Mouse (Mus musculus) activated CD4-positive, CD25-positive, alpha-beta regulatory T cell, adult 4 months (primary cell): Measurements from ENCODE around the gene Tarsl2. TPM values are rescaled to one million over a fixed set of nuclear protein-coding genes. Genes with fewer than 3 reads are reported as not detected.

Source experiments
- ATAC-seq: one replicate; pipeline ENCODE4 v1.8.0; 2017
- polyA plus RNA-seq, 2 experiments: library from polyadenylated mRNA; unstranded; fragments of 100-300 nt; shearing (Covaris generic); gene quantifications; one replicate each; pipeline ENCODE4 v1.2.1; 2017

Tarsl2 gene
- 1 to 10 TPM; 1.9 to 4.1 TPM for polyA plus RNA-seq

DNA sequence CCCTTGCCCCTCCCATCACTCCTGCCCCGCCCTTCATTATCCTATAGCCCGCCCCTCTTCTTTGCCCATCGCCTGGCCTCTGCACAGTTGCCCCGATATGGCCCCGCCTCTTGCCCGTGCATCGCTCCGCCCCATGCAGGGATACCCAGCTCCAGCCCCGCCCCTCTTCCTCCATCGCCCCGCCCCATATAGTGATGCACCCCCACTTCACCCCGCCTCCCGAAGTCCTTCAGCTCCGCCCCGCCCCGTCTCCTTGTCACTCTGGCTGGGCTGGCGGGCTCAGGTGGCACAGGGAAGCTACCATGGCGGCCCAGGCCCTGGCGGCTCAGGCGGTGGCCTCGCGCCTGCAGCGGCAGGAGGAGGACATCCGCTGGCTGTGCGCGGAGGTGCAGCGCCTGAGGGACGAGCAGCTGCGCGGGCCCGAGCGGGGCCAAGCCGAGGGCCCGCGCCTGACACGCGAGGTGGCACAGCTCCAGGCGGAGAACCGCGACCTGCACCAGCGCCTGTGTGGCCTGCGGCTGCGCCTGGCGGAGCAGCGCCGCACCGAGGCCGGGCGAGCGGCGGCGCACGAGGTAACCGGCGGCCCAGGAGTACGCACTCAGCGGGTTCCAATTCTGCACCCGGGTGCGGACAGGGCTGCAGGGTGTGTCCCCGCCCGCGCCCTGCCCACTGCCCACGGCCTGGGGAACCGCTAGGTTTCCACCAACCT, at the start of gene Tarsl2:
Gene Tarsl2 (plus strand): TSS at position 256 of the 709 bp plus-strand sequence.
- ATAC-seq = peak; percentile 88

DNA sequence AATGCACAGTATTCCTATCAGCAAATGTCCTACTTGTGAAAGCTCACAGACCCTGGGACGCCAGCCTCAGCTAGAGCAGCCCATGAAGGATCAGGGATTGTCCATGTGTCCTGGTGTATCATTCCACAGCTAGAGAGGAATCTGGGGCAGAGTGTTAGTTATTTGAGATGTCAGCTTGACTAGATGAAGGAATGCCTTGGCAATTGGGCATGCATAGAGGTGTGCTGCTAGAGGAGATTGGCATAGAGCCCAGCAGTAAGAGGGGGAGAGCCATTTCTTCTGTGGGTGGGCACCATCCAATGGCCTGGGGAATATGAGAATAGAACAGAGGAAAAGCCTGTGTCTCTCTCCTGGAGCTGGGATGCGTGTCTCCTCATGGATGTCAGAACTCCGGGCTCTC, 38.6 kb upstream of the Tarsl2 start:
- ATAC-seq = no peak

DNA sequence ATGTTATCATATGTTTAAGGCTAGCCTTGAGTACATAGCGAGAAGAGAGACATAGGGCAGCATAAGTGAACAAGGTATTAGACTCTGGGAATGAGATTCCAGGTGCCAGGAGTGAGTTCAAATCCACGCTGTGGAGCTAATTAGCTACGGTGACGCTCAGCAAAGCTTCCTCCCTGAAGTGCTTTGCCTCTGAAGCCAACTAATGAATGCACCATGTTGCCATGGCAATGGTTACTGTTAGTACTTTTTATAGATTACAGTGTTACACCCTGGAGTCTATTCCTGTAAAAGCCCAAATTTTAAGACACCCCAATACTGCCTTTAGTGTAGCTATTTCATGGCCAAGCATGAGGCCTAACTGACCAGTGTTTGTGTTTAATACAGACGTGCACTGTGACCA, 37.7 kb upstream of the Tarsl2 start:
- ATAC-seq = no peak

- ATAC-seq = no peak
Measured at GRCm38 (mm10) chr7:65610171-65610570, 34.5 kb upstream of the Tarsl2 start.

GRCm38 (mm10) chr7:65610673-65611072, 34.0 kb upstream of the Tarsl2 start:
- no peak for ATAC-seq

DNA sequence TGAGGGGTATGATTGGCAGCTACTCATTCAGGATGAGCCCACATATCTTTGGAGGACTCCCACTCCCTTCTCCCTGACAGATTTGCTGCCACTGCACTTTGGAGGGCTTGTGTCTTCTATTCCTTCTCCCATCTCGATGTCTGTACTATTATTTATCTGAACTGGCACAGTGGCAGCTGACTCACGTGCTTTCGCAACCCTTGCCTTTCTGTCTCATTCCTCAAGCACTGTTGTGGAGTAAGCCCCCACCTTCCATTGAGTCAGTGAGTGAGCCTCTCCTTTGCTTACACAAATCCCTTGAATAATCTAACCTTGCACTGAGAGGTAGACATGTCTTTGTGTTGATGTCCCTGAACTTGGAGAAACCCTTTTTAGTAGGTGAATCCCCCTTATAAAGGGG, 33.4 kb upstream of the Tarsl2 start:
- ATAC-seq = no peak

DNA sequence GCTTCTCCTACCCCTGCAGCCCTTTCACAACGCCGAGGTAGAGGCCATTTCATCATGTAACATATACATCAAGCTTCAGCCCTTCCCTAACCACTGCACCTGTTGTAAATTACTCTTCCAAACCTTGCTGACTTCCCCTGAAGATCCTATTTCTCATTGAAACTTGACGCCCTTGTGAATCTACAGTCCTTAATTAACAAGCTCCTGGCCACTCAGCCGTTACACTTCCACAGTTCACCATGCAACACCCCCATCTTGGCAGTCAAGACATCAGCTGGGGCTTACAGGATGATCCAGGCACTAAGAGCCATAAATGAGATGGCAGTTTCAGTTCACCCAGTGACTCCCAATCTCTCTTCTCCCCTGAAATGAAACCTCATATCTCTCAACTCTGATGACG, 31.0 kb upstream of the Tarsl2 start:
- no peak for ATAC-seq

DNA sequence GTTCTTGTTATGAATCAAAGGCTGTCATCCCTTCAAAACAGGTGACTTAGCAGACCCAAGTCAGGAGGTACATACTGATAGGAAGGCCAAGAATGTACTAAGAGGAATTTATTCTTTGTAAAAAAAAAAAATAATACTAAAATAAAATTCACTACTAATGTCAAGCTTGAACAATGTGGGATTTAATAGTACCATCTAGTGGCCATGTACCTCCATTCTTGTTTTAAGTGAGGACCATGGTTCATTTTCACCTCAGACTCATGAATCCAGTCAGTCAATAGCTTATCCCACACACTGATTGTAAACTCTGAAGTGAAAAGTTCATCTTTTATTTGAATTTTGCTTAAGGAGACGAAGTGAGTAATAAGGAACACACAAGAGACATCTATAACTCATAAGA, 25.9 kb upstream of the Tarsl2 start:
- no peak for ATAC-seq

- no peak for ATAC-seq
Measured at GRCm38 (mm10) chr7:65620746-65621145, 24.0 kb upstream of the Tarsl2 start.

DNA sequence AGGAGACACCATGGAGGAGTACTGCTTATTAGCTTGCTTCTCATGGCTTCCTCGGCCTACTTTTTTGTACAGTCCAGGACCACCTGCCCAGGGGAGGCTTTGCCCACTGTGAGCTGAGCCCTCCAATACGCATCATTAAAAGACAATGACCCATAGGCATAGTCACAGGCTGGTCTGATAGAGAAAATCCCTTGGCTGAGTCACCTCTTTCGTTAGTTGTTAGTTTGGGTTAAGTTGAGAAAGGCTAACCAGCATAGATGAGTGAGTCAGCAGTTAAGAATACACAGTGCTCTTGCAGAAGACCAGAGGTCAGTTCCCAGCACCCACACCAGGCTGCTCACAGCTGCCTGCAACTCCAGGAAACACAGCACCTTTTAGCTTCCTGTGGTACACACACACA, 21.4 kb upstream of the Tarsl2 start:
- no peak for ATAC-seq

DNA sequence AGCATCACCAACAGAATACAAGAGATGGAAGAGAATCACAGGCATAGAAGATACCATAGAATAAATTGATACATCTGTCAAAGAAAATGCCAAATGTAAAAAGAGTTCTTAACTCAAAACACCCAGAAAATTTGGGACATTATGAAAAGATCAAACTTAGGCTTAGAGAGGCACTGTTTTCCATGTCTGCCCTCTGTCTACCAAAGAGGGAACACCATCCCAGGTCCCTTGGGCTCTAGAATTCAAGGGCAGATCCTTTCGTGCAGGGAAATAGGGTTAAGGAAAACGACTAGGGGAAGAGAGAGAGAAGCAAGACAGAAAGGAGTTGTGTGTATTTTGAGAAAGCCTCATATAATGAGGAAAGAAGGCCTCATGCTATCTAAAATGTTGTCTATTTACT, 19.2 kb upstream of the Tarsl2 start:
- ATAC-seq = no peak

DNA sequence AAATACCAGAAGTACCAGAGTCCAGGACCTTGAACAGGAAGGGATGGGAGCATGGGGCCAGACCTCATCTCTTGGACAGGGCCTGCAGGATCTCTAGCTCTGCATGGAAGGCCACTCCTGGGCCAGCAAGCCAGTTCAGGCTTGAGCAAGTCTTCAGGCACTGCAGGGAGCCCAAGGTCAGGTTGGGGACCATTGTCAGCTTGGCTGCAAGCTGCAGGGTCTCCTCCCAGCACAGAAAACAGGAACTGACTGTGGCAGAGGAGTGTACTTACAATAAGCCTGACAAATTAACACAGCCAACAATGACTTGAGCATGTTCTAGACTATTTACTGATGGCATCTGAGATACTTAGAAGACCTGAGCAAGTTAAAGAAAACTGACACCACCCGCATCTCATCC, 14.9 kb upstream of the Tarsl2 start:
- ATAC-seq = no peak

DNA sequence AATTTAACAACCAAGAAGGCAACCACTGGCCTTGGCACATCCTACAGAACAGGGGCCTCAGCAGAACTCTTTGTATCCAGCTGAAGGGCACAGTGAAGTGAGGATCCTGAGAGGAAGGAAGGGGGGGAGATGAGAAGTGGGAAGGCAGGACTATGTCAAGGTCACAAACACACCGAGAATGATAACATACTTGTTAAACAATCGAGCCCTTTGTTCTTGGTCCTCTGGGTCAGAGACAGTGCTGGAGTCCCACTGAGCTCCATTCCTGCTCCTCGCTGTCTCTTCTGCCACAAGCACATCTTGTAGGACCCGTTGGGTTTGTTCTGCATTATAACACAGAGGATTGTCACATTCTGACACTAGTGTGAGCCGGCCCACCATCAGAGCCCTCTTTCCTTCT, 14.0 kb upstream of the Tarsl2 start:
- no peak for ATAC-seq

DNA sequence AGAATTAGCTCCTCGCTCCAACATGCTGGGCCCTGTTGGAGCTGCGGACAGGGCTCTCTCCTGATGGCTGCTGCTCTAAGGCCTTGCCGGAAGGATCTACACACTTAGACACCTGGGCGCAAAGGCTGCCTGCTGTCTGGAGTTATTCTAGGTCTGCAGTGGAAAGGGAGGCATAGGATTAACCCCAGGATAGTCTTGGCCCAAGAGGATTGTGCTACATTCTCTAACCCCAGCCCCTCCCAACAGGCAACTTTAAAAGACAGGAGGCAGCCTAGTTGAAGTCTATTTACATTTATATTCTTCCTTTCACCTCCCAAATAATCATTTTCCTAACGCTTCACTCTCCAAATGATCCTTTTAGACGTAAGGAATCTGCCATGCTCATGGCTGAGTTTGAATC, 8.9 kb upstream of the Tarsl2 start:
- no peak for ATAC-seq

DNA sequence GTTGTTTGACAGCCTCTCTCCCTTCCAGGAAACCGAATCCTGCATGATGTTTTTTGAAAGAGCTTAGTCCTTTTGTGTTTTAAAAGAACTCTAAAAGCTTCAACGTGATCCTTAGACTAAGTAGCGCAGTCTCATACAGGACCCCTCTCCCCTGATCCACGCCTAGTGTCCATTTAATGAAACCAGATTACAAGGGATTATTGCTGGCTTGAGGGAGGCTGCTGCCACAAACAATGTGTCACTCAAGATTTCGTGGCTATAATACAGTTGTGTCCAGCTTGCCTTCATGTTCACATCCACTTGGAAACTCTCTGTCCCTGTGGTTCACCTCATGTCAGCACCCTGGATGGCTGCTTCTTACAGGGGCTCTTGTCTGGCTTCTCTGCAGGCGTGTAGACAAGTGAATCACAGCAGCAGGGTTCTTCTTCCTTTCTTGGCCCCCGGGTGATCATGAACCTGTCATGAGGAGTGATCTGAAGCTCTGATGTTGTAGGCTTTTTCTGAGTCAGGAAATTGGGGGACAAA, 8.3 kb upstream of the Tarsl2 start:
- no peak for ATAC-seq

DNA sequence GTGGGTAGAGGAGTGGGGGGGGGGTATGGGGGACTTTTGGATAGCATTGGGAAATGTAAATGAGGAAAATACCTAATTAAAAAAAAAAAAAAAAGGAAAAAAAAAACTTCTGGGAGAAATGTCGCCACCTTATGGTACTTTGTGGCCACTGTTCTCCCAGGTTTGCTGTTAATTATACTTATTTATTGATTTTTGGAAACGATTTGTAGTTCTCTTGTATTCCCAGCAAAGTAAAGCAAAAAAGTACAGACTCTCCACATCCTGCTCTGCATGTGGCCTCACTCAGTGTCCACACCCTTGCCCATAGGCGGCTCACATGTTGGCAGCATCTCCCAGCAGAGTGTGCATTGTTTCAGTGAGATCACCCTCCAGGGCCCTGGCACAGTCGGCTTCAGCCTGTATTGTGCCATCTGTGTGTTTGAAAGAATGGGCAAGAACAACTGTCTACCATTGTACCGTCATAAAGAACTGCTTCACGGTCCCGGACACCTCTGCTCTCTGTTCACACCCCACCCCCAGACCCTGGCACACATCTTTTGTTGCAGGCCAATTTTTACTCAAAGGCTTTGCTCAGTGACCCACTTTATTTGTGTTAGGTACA, 6.4 kb upstream of the Tarsl2 start:
- ATAC-seq = no peak

- ATAC-seq = no peak
Measured at GRCm38 (mm10) chr7:65639821-65640382, 4.8 kb upstream of the Tarsl2 start.

GRCm38 (mm10) chr7:65640672-65641071, 4.0 kb upstream of the Tarsl2 start:
- no peak for ATAC-seq

GRCm38 (mm10) chr7:65642371-65643304, 2.1 kb upstream of the Tarsl2 start:
- ATAC-seq = no peak

GRCm38 (mm10) chr7:65643861-65644421, 757 bp upstream of the Tarsl2 start:
- no peak for ATAC-seq

DNA sequence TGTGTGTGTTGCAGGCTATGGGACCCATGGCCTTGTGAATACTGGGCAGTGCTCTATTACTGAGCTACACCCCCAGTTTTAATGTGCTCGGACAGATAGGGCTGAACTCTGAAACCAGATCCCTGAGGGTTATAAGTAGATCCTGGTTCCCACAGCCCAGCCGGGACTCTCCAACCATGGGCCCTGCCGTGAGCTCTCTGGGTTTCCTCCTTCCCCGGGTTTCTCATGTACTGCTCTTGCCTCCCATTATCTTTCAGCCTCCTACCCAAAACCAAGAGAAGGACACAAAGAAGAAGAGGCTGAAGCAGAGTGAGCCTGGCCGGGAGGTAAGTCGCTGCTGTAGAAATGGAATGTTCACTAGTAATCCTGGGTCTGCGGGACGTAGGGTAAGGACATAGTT, 1.3 kb downstream of the Tarsl2 start:
- no peak for ATAC-seq

DNA sequence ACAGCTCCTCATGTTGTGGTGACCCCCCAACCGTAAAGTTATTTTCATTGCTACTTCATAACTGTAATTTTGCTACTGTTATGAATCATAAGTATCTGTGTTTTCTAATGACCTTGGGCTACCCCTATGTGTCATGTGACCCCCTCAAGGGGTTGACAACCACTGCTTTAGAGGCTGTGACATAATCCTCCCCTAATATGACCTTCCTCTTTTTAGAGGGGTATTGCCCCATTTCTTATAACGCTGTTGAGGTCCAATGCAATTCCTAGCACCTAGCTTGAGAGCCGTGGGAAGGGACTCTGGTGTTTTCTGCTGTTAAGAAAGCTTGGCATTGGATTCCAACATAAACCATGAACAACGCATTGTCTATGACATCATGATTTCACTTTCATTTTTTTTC, 6.0 kb downstream of the Tarsl2 start:
- ATAC-seq = no peak
